ENCODE assay signal across 14 mouse cellular contexts in genomic region chr14:43879966-43880545, GRCm38 (mm10). TPM values are rescaled to one million over a fixed set of nuclear protein-coding genes. Genes with fewer than 3 reads are reported as not detected.
"Had no signal": no experiment of that assay in that cellular context is flagged by ENCODE, and none has a peak within 500 bp of the region (broad histone marks: within the 10 kb centered on the region; RNA-seq: fewer than 3 reads in every experiment).

No protein-coding gene starts in this region.

RNA-seq across cellular contexts. Expression of gene Ear1, which starts 4.7 kb away (rescaled TPM):
- polyA plus RNA-seq: lung, embryonic 14.5 days; lung, embryonic 16.5 days; midbrain, embryonic 10.5 days; midbrain, embryonic 12.5 days; midbrain, embryonic 14.5 days; midbrain, embryonic 16.5 days; myocyte; neural tube, embryonic 11.5 days; small intestine, adult 2 months; stomach, embryonic 14.5 days had no signal

RNA-seq across cellular contexts. Expression of gene Ear10, which starts 43.3 kb away (rescaled TPM):
- polyA plus RNA-seq: lung, embryonic 14.5 days; lung, embryonic 16.5 days; midbrain, embryonic 10.5 days; midbrain, embryonic 12.5 days; midbrain, embryonic 14.5 days; midbrain, embryonic 16.5 days; myocyte; neural tube, embryonic 11.5 days; neural tube, embryonic 13.5 days; neural tube, embryonic 15.5 days; small intestine, adult 2 months; stomach, embryonic 14.5 days; stomach, embryonic 16.5 days; thymus, postnatal 0 days had no signal
